Mouse (Mus musculus) midbrain, postnatal 0 days (tissue): Measurements from ENCODE around the gene Pde10a. TPM values are rescaled to one million over a fixed set of nuclear protein-coding genes. Genes with fewer than 3 reads are reported as not detected.

ENCODE experiments used
- ATAC-seq: fragments of 200-750 bp; cut with Nextera tagmentation; 2 replicates; pipeline ENCODE4 v1.8.0; 2017; ENCODE audit warnings: moderate number of reproducible peaks, mild to moderate bottlenecking, moderate TSS enrichment, moderate library complexity; ENCODE audit not compliant: low FRiP score
- DNase-seq: peaks from one replicate; pipeline ENCODE4 v3.0.0-alpha.2; 2015; ENCODE audit warnings: low spot score
- H3K27ac ChIP-seq: fragments of 300-500 bp; sonication (generic); 2 replicates; pipeline ENCODE4 v1.5.1; 2014; ENCODE audit warnings: low read depth, mild to moderate bottlenecking, low read length, mixed read lengths
- H3K27me3 ChIP-seq: fragments of 300-500 bp; sonication (generic); 2 replicates; pipeline ENCODE4 v1.6.1; 2014; ENCODE audit warnings: low read length, control low read depth, mixed read lengths; ENCODE audit not compliant: insufficient read depth
- H3K36me3 ChIP-seq: fragments of 300-500 bp; sonication (generic); 2 replicates; pipeline ENCODE4 v1.6.1; 2014; ENCODE audit warnings: low read length, control low read depth, mixed read lengths; ENCODE audit not compliant: insufficient read depth
- H3K4me1 ChIP-seq: fragments of 300-500 bp; sonication (generic); 2 replicates; pipeline ENCODE4 v1.6.1; 2014; ENCODE audit warnings: mild to moderate bottlenecking, control low read depth, antibody characterized with exemption, low read length, mixed read lengths; ENCODE audit not compliant: insufficient read depth
- H3K4me2 ChIP-seq: fragments of 300-500 bp; sonication (generic); 2 replicates; pipeline ENCODE4 v1.6.1; 2014; ENCODE audit warnings: low read depth, mild to moderate bottlenecking, low read length, mixed read lengths; ENCODE audit not compliant: poor library complexity, severe bottlenecking
- H3K4me3 ChIP-seq: fragments of 300-500 bp; sonication (generic); 2 replicates; pipeline ENCODE4 v1.5.1; 2014; ENCODE audit warnings: low read depth, mild to moderate bottlenecking, low read length, moderate library complexity
- H3K9ac ChIP-seq: fragments of 300-500 bp; sonication (generic); replicated peaks from 2 replicates; pipeline ENCODE4 v1.6.1; 2014; ENCODE audit warnings: mild to moderate bottlenecking, low read length, moderate library complexity, mixed read lengths; ENCODE audit not compliant: poor library complexity, severe bottlenecking
- H3K9me3 ChIP-seq: fragments of 300-500 bp; sonication (generic); 2 replicates; pipeline ENCODE4 v1.6.1; 2016; ENCODE audit warnings: low read length, control low read depth
- CTCF ChIP-seq: IDR thresholded peaks from 2 replicates; pipeline ENCODE4 v1.5.1; 2016; ENCODE audit warnings: antibody characterized with exemption, mild to moderate bottlenecking
- WGBS: fragments of 180-500 bp; shearing (Covaris S2); extraction: QIAGEN DNeasy Blood & Tissue Kit; methylation state at CpG from one replicate; pipeline ENCODE4 v1.1.7; 2014; 5-methylcytosine and 5-hydroxymethylcytosine counted together
- polyA plus RNA-seq: library from polyadenylated mRNA; unstranded; fragments of >200 nt; fragmentation: Nextera tagmentation; extraction: Ambion mirVana; gene quantifications from 2 replicates; pipeline ENCODE4 v1.2.1, GENCODE M21; 2015
- total RNA-seq: library from RNA; depleted of rRNA; stranded (reverse); fragments of >200 nt; gene quantifications from 2 replicates; pipeline ENCODE4 v1.2.3, GENCODE M21; 2014

The Pde10a gene
- total and polyA plus RNA-seq, 2 experiments from 2014 or later = 8.6 to 40.3 TPM

- 50% methylated on average over 3 of the region's 3 CpGs for WGBS
- Histone ChIP-seq H3K4me1 (no peaks in the 10 kb centered on the region), H3K9ac (no peak overlapping the region), H3K9me3 (no peaks in the 10 kb centered on the region), H3K4me2 (no peak overlapping the region), H3K27me3 (no peaks in the 10 kb centered on the region), H3K4me3 (no peak overlapping the region), H3K36me3 (no peaks in the 10 kb centered on the region), H3K27ac (no peak overlapping the region)
- DNase-seq (no peak), ATAC-seq (no peak)
- no peak for TF ChIP-seq CTCF
Observed at GRCm38 (mm10) chr17:8642356-8642755, 117.2 kb downstream of the Pde10a start.

DNA sequence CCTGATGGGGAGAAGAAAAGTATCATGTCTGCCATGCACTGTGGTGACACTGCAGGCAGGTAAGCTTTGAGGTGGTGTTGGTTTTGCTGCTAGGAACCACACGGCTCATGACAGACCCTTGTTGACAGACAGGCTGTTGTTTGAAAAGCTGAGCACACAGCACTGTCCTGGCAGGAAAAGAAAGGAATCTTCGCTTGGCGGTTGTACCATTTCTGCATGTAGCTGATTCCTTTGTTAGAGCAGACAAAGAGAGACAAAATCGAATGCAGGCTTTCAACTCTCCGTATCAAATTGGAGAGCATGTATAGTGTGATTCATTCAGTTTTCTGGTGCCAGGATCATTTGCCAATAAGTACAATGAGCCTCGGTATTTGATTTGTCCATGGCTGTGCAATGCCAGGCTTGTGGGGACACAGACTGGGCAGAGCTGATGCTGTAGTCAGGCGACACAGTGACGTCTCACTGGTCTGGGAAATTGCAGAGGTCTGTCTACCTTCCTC is 122.2 kb downstream of the Pde10a start:
- WGBS = 12% methylated on average over 8 of the region's 8 CpGs
- Histone ChIP-seq H3K9me3 (no peaks in the 10 kb centered on the region), H3K27me3 (no peaks in the 10 kb centered on the region), H3K27ac (peak overlapping the region; percentile 7), H3K4me3 (no peak overlapping the region), H3K9ac (no peak overlapping the region), H3K36me3 (no peaks in the 10 kb centered on the region), H3K4me2 (no peak overlapping the region), H3K4me1 (no peaks in the 10 kb centered on the region)
- ATAC-seq (peak; percentile 76; the same call in 1 of the 2 replicates), DNase-seq (peak; percentile 67)
- TF ChIP-seq CTCF = no peak; the same call in 1 of the 2 replicates

DNA sequence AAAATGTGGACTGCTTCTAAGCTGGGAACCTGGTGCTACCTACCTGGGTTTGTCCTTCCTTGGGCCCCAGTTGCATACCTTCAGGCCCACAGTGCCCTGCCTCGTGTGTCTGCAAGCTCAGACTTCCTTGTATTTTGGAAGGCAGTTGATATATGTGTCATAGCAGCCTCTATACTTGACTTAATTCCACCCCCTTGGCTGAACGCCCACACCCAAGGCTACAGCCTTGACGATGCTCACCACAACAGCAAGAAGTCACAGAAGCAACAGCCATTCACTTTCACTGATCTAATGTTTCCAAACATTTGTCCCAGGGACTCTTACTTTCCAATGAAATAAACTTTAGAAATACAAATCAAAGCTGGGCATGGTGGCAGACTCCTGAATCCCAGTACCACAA is 123.1 kb downstream of the Pde10a start:
- no peak for TF ChIP-seq CTCF
- Histone ChIP-seq H3K9me3 (no peaks in the 10 kb centered on the region), H3K27ac (no peak overlapping the region), H3K4me3 (no peak overlapping the region), H3K9ac (no peak overlapping the region), H3K4me1 (no peaks in the 10 kb centered on the region), H3K4me2 (no peak overlapping the region), H3K27me3 (no peaks in the 10 kb centered on the region), H3K36me3 (no peaks in the 10 kb centered on the region)
- no peak for DNase-seq
- WGBS = 76% methylated on average over 3 of the region's 3 CpGs
- ATAC-seq = no peak

DNA sequence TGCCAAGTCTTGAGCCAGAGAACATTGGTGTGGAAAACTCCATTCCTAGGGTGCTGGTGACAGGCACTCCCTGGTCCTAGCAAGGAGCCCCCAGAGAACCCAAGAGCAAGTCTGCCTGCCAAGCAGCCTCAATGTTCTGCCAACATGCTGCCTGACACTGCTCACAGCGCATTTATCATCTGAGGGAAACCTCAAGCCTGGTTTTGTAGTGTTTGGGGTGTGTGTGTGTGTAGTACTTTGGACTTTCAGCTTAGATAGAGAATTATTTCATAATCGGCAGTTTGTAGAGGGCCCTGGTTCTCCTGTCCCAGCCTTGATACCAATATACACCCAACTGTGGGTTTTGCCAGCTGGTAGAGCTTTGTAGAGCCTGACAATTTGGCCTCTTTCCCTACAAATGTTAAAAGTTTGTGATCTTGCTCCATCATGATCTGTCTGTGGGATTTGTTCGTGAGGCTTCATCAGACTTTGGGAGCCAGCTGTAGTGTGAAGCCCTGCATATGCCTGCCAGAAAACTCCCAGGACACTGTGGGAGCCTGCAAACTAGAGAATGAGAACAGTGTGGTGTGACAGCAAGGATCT is 127.6 kb downstream of the Pde10a start:
- Histone ChIP-seq H3K4me1 (no peaks in the 10 kb centered on the region), H3K27ac (no peak overlapping the region), H3K36me3 (no peaks in the 10 kb centered on the region), H3K27me3 (no peaks in the 10 kb centered on the region), H3K4me3 (no peak overlapping the region), H3K4me2 (no peak overlapping the region), H3K9me3 (no peaks in the 10 kb centered on the region), H3K9ac (no peak overlapping the region)
- WGBS = 85% methylated on average over 3 of the region's 3 CpGs
- ATAC-seq (no peak), DNase-seq (peak; percentile 57)
- no peak for TF ChIP-seq CTCF

- Histone ChIP-seq H3K9ac (no peak overlapping the region), H3K36me3 (no peaks in the 10 kb centered on the region), H3K9me3 (no peaks in the 10 kb centered on the region), H3K4me1 (no peaks in the 10 kb centered on the region), H3K4me3 (no peak overlapping the region), H3K4me2 (no peak overlapping the region), H3K27ac (no peak overlapping the region), H3K27me3 (no peaks in the 10 kb centered on the region)
- DNase-seq (no peak), ATAC-seq (no peak)
- TF ChIP-seq CTCF = no peak
- WGBS = 87% methylated on average over 9 of the region's 9 CpGs
Observed at GRCm38 (mm10) chr17:8657661-8658060, 132.5 kb downstream of the Pde10a start.

DNA sequence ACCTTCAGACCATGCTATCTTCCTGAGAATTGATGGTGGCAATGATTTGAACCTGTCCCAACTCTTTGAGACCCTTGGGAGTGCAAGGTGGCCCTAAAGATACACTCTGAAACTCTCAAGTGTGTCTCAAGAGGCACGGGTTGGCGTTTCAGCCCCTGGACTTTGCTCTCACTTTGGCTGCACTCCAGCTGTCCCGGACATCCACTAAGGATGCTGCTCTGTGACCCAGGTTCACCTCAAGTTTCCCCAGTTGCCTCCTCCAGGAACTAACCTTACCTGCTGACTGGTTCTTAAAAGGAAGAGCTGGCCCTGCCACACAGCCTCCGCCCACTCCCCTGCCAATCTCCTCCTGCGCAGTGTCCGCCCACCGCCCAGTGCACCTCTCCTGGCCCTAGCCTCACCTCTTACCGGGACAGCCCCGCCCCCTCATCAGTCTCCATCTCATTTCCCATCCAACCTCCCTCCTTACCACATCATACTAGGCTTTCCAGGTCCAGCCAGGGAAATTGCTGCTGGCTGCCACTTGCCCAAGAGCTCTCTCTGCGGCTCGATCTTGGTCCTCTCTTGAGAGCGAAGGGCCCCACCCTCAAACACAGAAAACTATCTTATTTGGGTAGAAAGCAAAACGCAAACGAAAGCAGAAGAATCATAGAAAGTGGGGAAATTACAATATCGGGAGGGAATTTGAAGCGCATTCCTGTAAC is 133.7 kb downstream of the Pde10a start:
- TF ChIP-seq CTCF = no peak
- no peak for DNase-seq
- no peak overlapping the region for H3K4me3 ChIP-seq

More for the DNA sequence above, 133.7 kb downstream of the Pde10a start:
- Histone ChIP-seq H3K36me3 (no peaks in the 10 kb centered on the region), H3K9ac (no peak overlapping the region), H3K4me1 (no peaks in the 10 kb centered on the region), H3K4me2 (no peak overlapping the region), H3K27ac (no peak overlapping the region), H3K27me3 (no peaks in the 10 kb centered on the region), H3K9me3 (no peaks in the 10 kb centered on the region)
- no peak for ATAC-seq
- 69% methylated on average over 16 of the region's 16 CpGs for WGBS
